Mouse (Mus musculus) 3T3-L1 (cell line): ENCODE measurements at regions not wholly inside any gene's neighbourhood (a gene's known extent, or its start where the extent isn't known, plus 50 kb on each side); places are given as distances from the start of the nearest gene placed in this dataset.

Source experiments
- DNase-seq: peaks from one replicate; pipeline ENCODE4 v3.0.0-alpha.2; 2015; ENCODE audit warnings: low read depth, low spot score

- no peak for DNase-seq
Measured at GRCm38 (mm10) chr8:23314275-23315123, 903.3 kb downstream of the Mrps31 start.

- no peak for DNase-seq
Measured at GRCm38 (mm10) chr8:23319556-23319955, 908.4 kb downstream of the Mrps31 start.

GRCm38 (mm10) chr8:23321166-23321565 is 910.0 kb downstream of the Mrps31 start:
- no peak for DNase-seq

GRCm38 (mm10) chr8:23327283-23327682 is 916.1 kb downstream of the Mrps31 start:
- no peak for DNase-seq

- DNase-seq = peak; percentile 68
Measured at GRCm38 (mm10) chr8:23344161-23344560, 933.0 kb downstream of the Mrps31 start.

- no peak for DNase-seq
Measured at GRCm38 (mm10) chr8:23351367-23351930, 940.3 kb downstream of the Mrps31 start.

- no peak for DNase-seq
Measured at GRCm38 (mm10) chr8:23352259-23353106, 941.3 kb downstream of the Mrps31 start.

- no peak for DNase-seq
Measured at GRCm38 (mm10) chr8:23360061-23360622, 949.0 kb downstream of the Mrps31 start.

- no peak for DNase-seq
Measured at GRCm38 (mm10) chr8:23360850-23361274, 949.7 kb downstream of the Mrps31 start.
